Mouse (Mus musculus) forebrain, embryonic 15.5 days (tissue): ENCODE results near the gene Rufy2. TPM values are rescaled to one million over a fixed set of nuclear protein-coding genes. Genes with fewer than 3 reads are reported as not detected.

Experiments
- ATAC-seq: fragments of 200-750 bp; cut with Nextera tagmentation; replicated peaks from 2 replicates; pipeline ENCODE4 v1.8.0; 2017; ENCODE audit warnings: mild to moderate bottlenecking, moderate TSS enrichment, moderate library complexity
- H3K27ac ChIP-seq: fragments of 300-500 bp; sonication (generic); replicated peaks from 2 replicates; pipeline ENCODE4 v1.5.1; 2015; ENCODE audit warnings: mild to moderate bottlenecking, inconsistent platforms
- H3K27me3 ChIP-seq: fragments of 300-500 bp; sonication (generic); 2 replicates; pipeline ENCODE4 v1.6.1; 2015; ENCODE audit warnings: inconsistent platforms
- H3K36me3 ChIP-seq: fragments of 300-500 bp; sonication (generic); 2 replicates; pipeline ENCODE4 v1.6.1; 2015; ENCODE audit warnings: mild to moderate bottlenecking, inconsistent platforms
- H3K4me1 ChIP-seq: fragments of 300-500 bp; sonication (generic); 2 replicates; pipeline ENCODE4 v1.6.1; 2015; ENCODE audit warnings: inconsistent platforms
- H3K4me2 ChIP-seq: fragments of 300-500 bp; sonication (generic); replicated peaks from 2 replicates; pipeline ENCODE4 v1.6.1; 2015; ENCODE audit warnings: mild to moderate bottlenecking, inconsistent platforms
- H3K4me3 ChIP-seq: fragments of 300-500 bp; sonication (generic); 2 replicates; pipeline ENCODE4 v1.5.1; 2015; ENCODE audit warnings: mild to moderate bottlenecking, inconsistent platforms
- H3K9ac ChIP-seq: fragments of 300-500 bp; sonication (generic); replicated peaks from 2 replicates; pipeline ENCODE4 v1.6.1; 2015; ENCODE audit warnings: mild to moderate bottlenecking, inconsistent platforms
- H3K9me3 ChIP-seq: fragments of 300-500 bp; sonication (generic); 2 replicates; pipeline ENCODE4 v1.6.1; 2016; ENCODE audit warnings: inconsistent platforms
- WGBS: fragments of 180-500 bp; shearing (Covaris S2); methylation state at CpG from one replicate; pipeline ENCODE4 v1.1.7; 2015; ENCODE audit warnings: mixed read lengths; 5-methylcytosine and 5-hydroxymethylcytosine counted together
- polyA plus RNA-seq: library from polyadenylated mRNA; unstranded; fragments of >200 nt; fragmentation: Nextera tagmentation; extraction: Ambion mirVana; gene quantifications from 2 replicates; pipeline ENCODE4 v1.2.1, GENCODE M21; 2015

The Rufy2 gene
- polyA plus RNA-seq, 1 experiment from 2014 or later, result 58.3 TPM

DNA sequence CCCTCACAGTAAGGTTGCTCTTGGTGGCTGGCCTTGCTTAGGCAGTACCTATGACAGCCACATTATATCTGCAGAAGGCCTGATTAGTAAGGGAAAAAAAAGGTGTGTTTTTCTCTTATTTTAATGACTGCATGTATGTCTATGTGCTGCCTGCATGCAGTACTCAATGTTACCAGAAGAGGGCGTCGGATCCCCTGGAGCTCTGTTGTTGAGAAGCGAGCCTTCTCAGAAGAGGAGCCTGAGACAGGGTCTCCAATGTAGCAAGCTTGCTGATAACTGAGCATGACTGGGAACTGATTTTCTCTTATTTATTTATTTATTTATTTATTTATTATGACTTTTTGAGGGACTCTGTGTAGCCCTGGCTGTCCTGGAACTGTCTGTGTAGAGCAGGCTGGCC, 7.3 kb downstream of the Rufy2 start:
- H3K4me3 ChIP-seq, result no peak overlapping the region
- no peak overlapping the region for H3K4me2 ChIP-seq
- 25% methylated on average over 3 of the region's 3 CpGs for WGBS
- H3K9me3 ChIP-seq, result no peaks in the 10 kb centered on the region
- H3K27me3 ChIP-seq, result no peaks in the 10 kb centered on the region
- H3K4me1 ChIP-seq, result no peaks in the 10 kb centered on the region
- H3K9ac ChIP-seq, result no peak overlapping the region
- H3K36me3 ChIP-seq, result peaks cover 75% of the 10 kb centered on the region
- no peak overlapping the region for H3K27ac ChIP-seq
- no peak for ATAC-seq

DNA sequence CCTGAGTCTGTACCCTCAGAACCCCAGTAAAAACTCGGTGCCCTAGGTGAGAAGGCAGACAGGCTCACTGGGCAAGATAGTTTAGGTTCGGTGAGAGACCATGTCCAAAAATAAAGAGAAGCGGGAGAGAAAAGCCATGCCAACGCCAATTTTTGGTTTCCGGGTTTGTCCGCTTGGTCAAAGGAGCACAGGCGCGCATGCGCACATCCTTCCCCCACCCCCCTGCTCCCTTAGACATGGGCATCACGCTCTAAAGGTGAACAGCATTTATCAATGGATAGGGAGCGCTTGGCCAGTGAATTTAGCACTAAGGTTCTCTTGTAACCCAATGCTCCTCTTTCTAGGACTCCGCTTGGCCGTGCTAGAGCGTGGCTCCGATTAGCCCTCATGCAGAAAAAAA, 10.6 kb downstream of the Rufy2 start:
- WGBS, result 96% methylated on average over 15 of the region's 15 CpGs
- Histone ChIP-seq H3K27ac (no peak overlapping the region), H3K9ac (no peak overlapping the region), H3K9me3 (no peaks in the 10 kb centered on the region), H3K36me3 (peaks cover 84% of the 10 kb centered on the region), H3K4me1 (no peaks in the 10 kb centered on the region), H3K27me3 (no peaks in the 10 kb centered on the region), H3K4me3 (no peak overlapping the region), H3K4me2 (no peak overlapping the region)
- no peak for ATAC-seq

GRCm38 (mm10) chr10:62993991-62994390, 14.0 kb downstream of the Rufy2 start:
- ATAC-seq, result no peak
- Histone ChIP-seq H3K27me3 (no peaks in the 10 kb centered on the region), H3K36me3 (peaks cover 91% of the 10 kb centered on the region), H3K9ac (no peak overlapping the region), H3K27ac (no peak overlapping the region), H3K4me3 (no peak overlapping the region), H3K4me1 (no peaks in the 10 kb centered on the region), H3K9me3 (no peaks in the 10 kb centered on the region), H3K4me2 (no peak overlapping the region)
- 91% methylated on average over 8 of the region's 9 CpGs for WGBS

DNA sequence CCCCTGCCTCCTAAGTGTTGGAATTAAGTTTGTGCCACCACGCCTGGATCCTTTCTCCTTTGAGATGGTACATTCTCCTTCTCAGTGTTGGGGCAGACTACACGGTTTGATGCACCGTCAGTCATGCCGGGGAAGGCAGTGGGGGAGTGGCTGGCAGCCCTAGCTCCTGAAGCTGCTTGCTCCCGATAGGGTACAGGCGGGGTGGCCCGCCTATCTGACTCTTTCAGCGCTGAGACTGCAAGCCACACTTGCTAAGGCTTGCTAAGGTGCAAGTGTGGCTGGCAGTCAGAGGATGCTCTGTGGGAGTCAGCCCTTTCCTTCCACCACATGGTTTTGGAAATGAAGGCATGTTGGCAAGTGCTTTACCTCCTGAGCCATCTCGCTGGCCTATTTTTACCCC, 20.6 kb downstream of the Rufy2 start:
- WGBS, result 74% methylated on average over 9 of the region's 9 CpGs
- H3K4me3 ChIP-seq, result no peak overlapping the region
- no peak overlapping the region for H3K27ac ChIP-seq
- no peak overlapping the region for H3K4me2 ChIP-seq
- no peaks in the 10 kb centered on the region for H3K4me1 ChIP-seq
- ATAC-seq, result no peak
- H3K36me3 ChIP-seq, result peaks cover 92% of the 10 kb centered on the region
- H3K27me3 ChIP-seq, result no peaks in the 10 kb centered on the region
- no peak overlapping the region for H3K9ac ChIP-seq
- no peaks in the 10 kb centered on the region for H3K9me3 ChIP-seq

DNA sequence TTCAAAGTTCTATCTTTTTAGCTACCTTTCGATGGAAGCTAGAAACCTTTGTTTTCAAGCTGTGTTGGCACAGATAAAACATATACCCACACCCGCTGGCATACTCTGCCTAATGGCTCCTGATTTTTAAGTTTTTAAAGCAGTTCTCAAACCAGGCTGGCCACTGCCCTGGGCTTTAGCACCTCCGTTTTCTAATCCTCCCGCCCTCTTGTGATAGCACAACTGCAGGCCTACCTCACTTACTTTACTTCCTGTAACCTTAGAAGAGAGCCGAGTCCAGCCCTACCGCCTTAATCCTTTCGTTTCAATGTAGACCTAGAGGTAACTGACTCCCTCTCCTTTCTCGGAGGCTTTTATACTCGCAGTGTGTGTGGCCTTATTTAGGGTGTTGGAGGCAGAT, 23.2 kb downstream of the Rufy2 start:
- Histone ChIP-seq H3K9ac (no peak overlapping the region), H3K4me2 (no peak overlapping the region), H3K36me3 (peaks cover 89% of the 10 kb centered on the region), H3K4me3 (no peak overlapping the region), H3K27me3 (no peaks in the 10 kb centered on the region), H3K4me1 (no peaks in the 10 kb centered on the region), H3K9me3 (no peaks in the 10 kb centered on the region), H3K27ac (no peak overlapping the region)
- no peak for ATAC-seq
- 75% methylated on average over 9 of the region's 9 CpGs for WGBS

DNA sequence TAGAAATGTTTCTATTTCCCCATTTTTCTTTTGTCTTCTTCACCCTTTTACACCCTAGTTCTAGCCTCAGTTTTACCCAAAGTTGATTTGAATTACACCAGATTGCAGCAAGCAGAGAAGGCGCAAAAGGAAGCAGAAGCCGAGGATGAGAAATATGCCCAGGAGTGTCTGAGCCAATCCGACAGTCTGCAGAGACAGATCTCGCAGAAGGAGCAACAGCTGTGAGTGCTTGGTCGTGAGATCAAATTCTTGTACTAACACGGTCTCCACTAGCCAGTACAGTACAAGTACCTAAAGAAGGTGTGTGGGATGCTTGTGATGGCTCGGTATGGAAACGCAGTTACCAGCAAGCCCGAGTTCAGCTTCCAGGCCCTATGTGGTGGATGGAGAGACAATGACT, 24.5 kb downstream of the Rufy2 start:
- WGBS, result 93% methylated on average over 9 of the region's 9 CpGs
- Histone ChIP-seq H3K27me3 (no peaks in the 10 kb centered on the region), H3K4me2 (no peak overlapping the region), H3K27ac (no peak overlapping the region), H3K9ac (no peak overlapping the region), H3K4me3 (no peak overlapping the region), H3K36me3 (peaks cover 88% of the 10 kb centered on the region), H3K4me1 (no peaks in the 10 kb centered on the region), H3K9me3 (no peaks in the 10 kb centered on the region)
- ATAC-seq, result no peak

DNA sequence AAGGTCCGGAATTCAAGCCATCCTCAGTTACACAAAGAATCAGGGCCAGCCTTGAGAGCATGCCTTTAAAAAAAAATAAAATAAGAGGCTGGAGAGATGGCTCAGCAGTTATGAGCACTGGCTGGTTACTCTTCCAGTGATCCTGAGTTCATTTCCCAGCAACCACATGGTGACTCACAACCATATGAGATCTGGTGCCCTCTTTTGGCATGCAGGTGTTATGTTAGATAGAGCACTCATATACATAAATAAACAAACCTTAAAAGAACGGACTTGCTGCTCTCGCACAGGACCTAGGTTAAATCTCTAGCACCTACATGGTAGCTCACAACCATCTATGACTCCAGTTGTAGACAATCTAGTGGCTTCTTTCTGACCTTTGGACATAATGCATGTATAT, 28.2 kb downstream of the Rufy2 start:
- Histone ChIP-seq H3K36me3 (peaks cover 89% of the 10 kb centered on the region), H3K9me3 (no peaks in the 10 kb centered on the region), H3K4me2 (no peak overlapping the region), H3K27ac (no peak overlapping the region), H3K4me3 (no peak overlapping the region), H3K9ac (no peak overlapping the region), H3K4me1 (no peaks in the 10 kb centered on the region), H3K27me3 (no peaks in the 10 kb centered on the region)
- ATAC-seq, result no peak
- WGBS, result 74% methylated on average over 3 of the region's 3 CpGs

DNA sequence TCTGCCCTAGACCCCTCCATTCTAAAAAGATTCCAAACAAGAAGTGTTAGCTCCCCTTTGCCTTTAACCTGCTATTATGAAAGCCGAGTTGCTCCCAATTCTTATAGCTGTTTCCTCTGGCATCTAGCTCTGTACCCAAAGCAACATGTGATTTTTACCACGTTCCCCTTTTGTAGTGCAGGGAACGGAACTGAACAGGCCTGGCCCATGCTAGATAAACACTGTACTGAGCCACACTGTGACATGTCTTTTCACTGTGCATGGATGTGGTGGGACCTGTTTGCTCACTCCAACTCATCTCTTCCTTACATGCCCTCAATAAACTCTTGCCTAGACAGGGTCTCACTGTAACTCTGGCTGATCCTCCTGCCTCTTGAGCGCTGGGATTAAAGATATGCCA, 30.2 kb downstream of the Rufy2 start:
- Histone ChIP-seq H3K27me3 (no peaks in the 10 kb centered on the region), H3K4me2 (no peak overlapping the region), H3K4me1 (no peaks in the 10 kb centered on the region), H3K9me3 (no peaks in the 10 kb centered on the region), H3K4me3 (no peak overlapping the region), H3K27ac (no peak overlapping the region), H3K36me3 (peaks cover 89% of the 10 kb centered on the region), H3K9ac (no peak overlapping the region)
- ATAC-seq, result no peak
- 82% methylated on average over 4 of the region's 4 CpGs for WGBS

GRCm38 (mm10) chr10:63011556-63011955, 31.5 kb downstream of the Rufy2 start:
- no peak overlapping the region for H3K27ac ChIP-seq
- peaks cover 93% of the 10 kb centered on the region for H3K36me3 ChIP-seq
- no peak for ATAC-seq
- H3K4me3 ChIP-seq, result no peak overlapping the region
- 88% methylated on average over 6 of the region's 6 CpGs for WGBS
- no peaks in the 10 kb centered on the region for H3K9me3 ChIP-seq
- no peaks in the 10 kb centered on the region for H3K27me3 ChIP-seq
- H3K9ac ChIP-seq, result no peak overlapping the region
- no peaks in the 10 kb centered on the region for H3K4me1 ChIP-seq
- H3K4me2 ChIP-seq, result no peak overlapping the region

DNA sequence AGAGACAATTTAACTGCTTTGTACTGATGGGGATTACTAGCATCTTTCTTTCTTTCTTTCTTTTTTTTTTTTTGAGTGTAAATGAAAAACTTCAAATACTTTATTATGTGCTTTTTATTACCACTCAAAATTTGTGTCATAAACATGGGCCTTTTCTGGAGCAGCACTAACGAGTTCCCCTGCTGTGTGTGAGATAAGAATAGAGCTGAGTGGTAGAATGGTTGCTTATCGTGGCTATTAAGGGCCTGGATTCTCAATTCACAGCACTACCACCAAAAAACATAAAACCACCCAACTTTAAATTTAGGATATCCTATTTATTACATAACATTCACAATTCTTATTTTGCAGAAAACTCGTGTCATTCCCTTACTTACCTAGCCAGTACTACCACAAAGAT, 33.5 kb downstream of the Rufy2 start:
- no peak overlapping the region for H3K4me2 ChIP-seq
- H3K4me1 ChIP-seq, result peaks cover 4% of the 10 kb centered on the region
- ATAC-seq, result no peak
- H3K4me3 ChIP-seq, result no peak overlapping the region
- no peak overlapping the region for H3K27ac ChIP-seq
- 64% methylated on average over 3 of the region's 3 CpGs for WGBS
- peaks cover 88% of the 10 kb centered on the region for H3K36me3 ChIP-seq
- no peaks in the 10 kb centered on the region for H3K9me3 ChIP-seq
- no peak overlapping the region for H3K9ac ChIP-seq
- no peaks in the 10 kb centered on the region for H3K27me3 ChIP-seq

GRCm38 (mm10) chr10:63014168-63014567, 34.1 kb downstream of the Rufy2 start:
- 82% methylated on average over 9 of the region's 9 CpGs for WGBS
- Histone ChIP-seq H3K27me3 (no peaks in the 10 kb centered on the region), H3K4me1 (peaks cover 10% of the 10 kb centered on the region), H3K36me3 (peaks cover 83% of the 10 kb centered on the region), H3K9ac (no peak overlapping the region), H3K4me2 (no peak overlapping the region), H3K9me3 (no peaks in the 10 kb centered on the region), H3K4me3 (no peak overlapping the region), H3K27ac (no peak overlapping the region)
- ATAC-seq, result no peak

GRCm38 (mm10) chr10:63019304-63019703, 39.3 kb downstream of the Rufy2 start:
- no peak overlapping the region for H3K4me2 ChIP-seq
- H3K4me1 ChIP-seq, result peaks cover 42% of the 10 kb centered on the region
- no peak for ATAC-seq
- WGBS, result 79% methylated on average over 6 of the region's 6 CpGs
- H3K9me3 ChIP-seq, result no peaks in the 10 kb centered on the region
- H3K27me3 ChIP-seq, result no peaks in the 10 kb centered on the region
- H3K27ac ChIP-seq, result no peak overlapping the region
- no peak overlapping the region for H3K9ac ChIP-seq
- peaks cover 35% of the 10 kb centered on the region for H3K36me3 ChIP-seq
- no peak overlapping the region for H3K4me3 ChIP-seq

DNA sequence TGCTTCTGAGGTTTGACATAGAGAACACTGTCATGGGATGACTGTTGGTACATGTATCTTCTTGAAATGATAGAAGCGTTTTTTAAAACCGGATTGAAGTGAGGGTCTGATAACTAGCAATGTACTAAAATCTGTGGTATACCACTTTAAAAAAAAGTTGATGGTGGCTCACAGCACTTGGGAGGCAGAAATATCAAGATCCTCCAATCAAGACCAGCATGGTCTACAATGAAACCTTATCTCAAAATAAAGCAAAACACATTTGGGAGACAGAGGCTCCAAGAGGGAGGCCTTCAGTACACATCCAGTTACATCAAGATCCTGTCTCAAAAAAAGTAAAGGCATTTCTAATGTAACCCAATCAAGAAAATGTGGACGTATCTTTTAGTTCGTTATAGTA, 41.7 kb downstream of the Rufy2 start:
- peaks cover 12% of the 10 kb centered on the region for H3K36me3 ChIP-seq
- H3K4me1 ChIP-seq, result peaks cover 60% of the 10 kb centered on the region
- peak overlapping the region; percentile 99 for H3K9ac ChIP-seq
- H3K4me3 ChIP-seq, result peak overlapping the region; percentile 85
- peak overlapping the region; percentile 83 for H3K4me2 ChIP-seq
- H3K27ac ChIP-seq, result peak overlapping the region; percentile 100; the same call in 1 of the 2 replicates
- no peaks in the 10 kb centered on the region for H3K27me3 ChIP-seq
- H3K9me3 ChIP-seq, result no peaks in the 10 kb centered on the region
- 28% methylated on average over 4 of the region's 4 CpGs for WGBS
- no peak for ATAC-seq
